Mouse (Mus musculus): ENCODE data around the gene Lamb3.

- no peak for TF ChIP-seq CTCF (IDR thresholded peaks at IDR 0.05; ENCODE audit: low read depth)
- TF ChIP-seq EP300 (optimal IDR thresholded peaks at IDR 0.05), result no peak
Observed at GRCm38 (mm10) chr1:193316358-193316750, 108.9 kb downstream of the Lamb3 start.
